Mouse (Mus musculus) liver, embryonic 18 days (tissue): ENCODE results near the gene Uvrag. TPM values are rescaled to one million over a fixed set of nuclear protein-coding genes. Genes with fewer than 3 reads are reported as not detected.

ENCODE experiments used
- polyA plus RNA-seq: library from polyadenylated mRNA; depleted of rRNA; stranded (reverse); fragments of >200 nt; gene quantifications from 2 replicates; pipeline ENCODE4 v1.2.3, GENCODE M21; 2012; rRNA removed

Gene Uvrag
- 6.0 and 6.9 TPM in 2 replicates for polyA plus RNA-seq

GRCm38 (mm10) chr7:99140984-99141918 is at the start of gene Uvrag:
Gene Uvrag (minus strand): TSS chr7:99141141.

GRCm38 (mm10) chr7:99182432-99183172 is 41.7 kb upstream of the Uvrag start, which contains the start of gene Dgat2:
Gene Dgat2 (minus strand): TSS chr7:99182719.

Other genes starting within 250 kb of the Uvrag start
- gene Dgat2, start 41.6 kb upstream of the Uvrag start, polyA plus RNA-seq, result 151 and 175 TPM in 2 replicates
- gene Mogat2, start 97.5 kb upstream of the Uvrag start, polyA plus RNA-seq, result 5.4 and 6.0 TPM in 2 replicates
- 0.06 and 0.08 TPM in 2 replicates for gene Map6, start 126.3 kb upstream of the Uvrag start, polyA plus RNA-seq
- 35.2 and 41.1 TPM in 2 replicates for gene Serpinh1, start 212.1 kb upstream of the Uvrag start, polyA plus RNA-seq
- 1.4 TPM in 2 replicates for gene Gdpd5, start 240.3 kb upstream of the Uvrag start, polyA plus RNA-seq